Mouse (Mus musculus) inflammation-experienced regulatory T-cells, adult 6 months (primary cell): ENCODE data around the gene Capn9. TPM values are rescaled to one million over a fixed set of nuclear protein-coding genes. Genes with fewer than 3 reads are reported as not detected.
A peak's percentile ranks its signal among the peaks of the same experiment; 100 is the strongest.

Source experiments
- ATAC-seq: one replicate; pipeline ENCODE4 v1.8.0; 2017
- polyA plus RNA-seq, 3 experiments: library from polyadenylated mRNA; unstranded; fragments of 100-300 nt; shearing (Covaris generic); gene quantifications; one replicate each; pipeline ENCODE4 v1.2.1; 2017

Capn9 gene
- polyA plus RNA-seq, 3 experiments from 2014 or later: not detected

GRCm38 (mm10) chr8:124643540-124644339 lies 67.8 kb downstream of the Capn9 start:
- no peak for ATAC-seq

DNA sequence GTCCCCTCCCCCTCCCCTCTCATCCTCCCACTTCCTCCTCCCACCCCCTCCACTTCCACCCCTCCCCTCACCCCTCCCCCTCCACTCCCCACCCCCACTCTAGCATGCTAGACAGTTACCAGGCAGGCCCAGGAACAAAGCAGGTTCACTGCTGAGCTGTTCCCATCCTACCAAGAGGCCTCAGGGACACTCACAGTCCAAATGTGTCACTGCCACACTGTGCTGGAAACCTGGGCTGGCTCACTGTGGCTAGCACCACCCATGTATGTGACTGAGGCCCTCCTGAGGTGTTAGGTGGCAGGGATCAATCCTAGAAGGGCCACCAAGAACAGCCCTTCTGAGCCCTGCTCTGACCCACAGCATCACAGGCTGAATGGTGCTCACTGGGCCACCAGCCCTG lies 72.4 kb downstream of the Capn9 start:
- ATAC-seq: no peak

GRCm38 (mm10) chr8:124651776-124652175 lies 75.9 kb downstream of the Capn9 start:
- no peak for ATAC-seq

- ATAC-seq: no peak
These were observed 76.6 kb downstream of the Capn9 start for GRCm38 (mm10) chr8:124652546-124652945.

DNA sequence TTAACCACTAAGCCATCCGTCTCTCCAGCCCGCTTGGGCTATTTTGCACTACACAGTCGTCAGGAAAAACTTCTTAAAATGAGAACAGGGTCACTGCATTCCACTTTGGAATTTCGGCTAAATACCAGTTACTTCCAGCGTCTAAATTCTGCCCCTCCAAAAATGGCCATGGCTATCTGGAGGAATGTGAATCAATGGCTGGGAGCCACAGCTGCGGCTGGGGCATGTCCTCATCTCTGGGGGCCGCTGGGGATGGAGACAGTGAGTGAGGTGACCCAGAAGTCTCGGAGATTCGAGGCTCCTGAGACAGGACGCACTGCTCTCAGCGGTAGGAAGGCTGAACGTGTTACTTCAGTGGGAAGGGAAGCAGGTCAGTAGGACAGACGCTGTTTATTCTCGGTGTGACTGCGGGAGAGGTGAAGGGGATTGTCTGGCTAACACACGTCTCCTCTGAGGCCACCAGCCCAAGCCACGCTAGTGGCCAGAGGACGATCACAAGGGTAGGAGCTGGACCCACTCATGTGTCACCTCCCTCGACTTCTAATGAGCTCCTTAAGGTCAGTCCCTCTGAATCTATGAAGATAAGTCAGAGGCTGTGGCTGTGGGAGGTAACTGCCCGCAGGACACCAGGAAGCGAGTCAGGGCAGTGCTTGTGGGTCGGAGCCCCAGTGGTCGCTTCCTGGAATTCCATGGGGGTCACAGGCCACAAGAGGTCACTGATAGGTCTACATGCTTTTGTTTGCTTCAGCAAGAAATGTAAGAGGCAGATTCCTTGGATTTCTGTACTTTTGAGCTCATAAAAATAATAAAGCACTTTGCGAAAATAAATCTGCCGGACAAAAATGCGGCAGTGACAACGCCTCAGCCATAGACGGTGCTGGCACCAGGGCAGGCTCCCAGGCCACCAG lies 77.9 kb downstream of the Capn9 start:
- ATAC-seq: no peak

DNA sequence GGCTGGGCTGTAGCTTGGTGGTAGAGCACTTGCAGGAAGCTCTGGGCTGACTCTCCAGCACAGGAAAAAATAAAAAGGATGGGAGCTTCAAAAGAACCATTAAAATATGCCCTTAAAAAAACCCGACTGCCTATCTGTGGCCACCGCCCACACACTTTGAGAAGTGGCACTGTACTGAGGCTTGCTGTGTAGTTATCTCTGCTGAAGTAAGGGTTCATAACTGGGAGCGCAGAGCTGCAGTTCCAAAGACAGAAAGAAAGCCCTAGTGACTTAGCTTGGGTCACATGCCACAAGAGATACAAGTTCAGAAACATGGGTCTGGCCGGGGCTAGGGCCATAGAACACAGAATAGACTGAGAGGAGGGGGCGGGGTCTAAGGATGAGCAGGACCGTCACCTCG lies 82.0 kb downstream of the Capn9 start:
- no peak for ATAC-seq

DNA sequence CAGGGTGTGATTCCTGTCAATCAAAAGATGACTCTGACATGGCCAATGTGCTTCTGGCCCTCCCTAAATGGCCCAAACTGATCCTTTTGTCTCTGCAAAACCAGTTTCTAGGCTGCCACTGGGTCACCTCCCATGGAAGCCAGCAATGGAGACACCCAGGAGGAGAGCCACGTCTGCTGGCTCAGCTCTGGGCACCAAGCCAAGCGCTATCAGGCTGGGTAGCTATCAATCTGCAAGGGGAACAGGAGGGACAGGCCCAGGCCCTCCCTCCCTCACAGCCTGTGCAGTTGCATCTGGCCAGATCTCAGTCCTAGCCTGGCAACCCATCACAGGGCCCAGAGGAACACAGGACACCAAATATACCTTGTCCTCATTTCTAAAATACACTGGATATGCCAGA lies 82.5 kb downstream of the Capn9 start:
- no peak for ATAC-seq

GRCm38 (mm10) chr8:124661781-124662180 lies 85.9 kb downstream of the Capn9 start:
- no peak for ATAC-seq

DNA sequence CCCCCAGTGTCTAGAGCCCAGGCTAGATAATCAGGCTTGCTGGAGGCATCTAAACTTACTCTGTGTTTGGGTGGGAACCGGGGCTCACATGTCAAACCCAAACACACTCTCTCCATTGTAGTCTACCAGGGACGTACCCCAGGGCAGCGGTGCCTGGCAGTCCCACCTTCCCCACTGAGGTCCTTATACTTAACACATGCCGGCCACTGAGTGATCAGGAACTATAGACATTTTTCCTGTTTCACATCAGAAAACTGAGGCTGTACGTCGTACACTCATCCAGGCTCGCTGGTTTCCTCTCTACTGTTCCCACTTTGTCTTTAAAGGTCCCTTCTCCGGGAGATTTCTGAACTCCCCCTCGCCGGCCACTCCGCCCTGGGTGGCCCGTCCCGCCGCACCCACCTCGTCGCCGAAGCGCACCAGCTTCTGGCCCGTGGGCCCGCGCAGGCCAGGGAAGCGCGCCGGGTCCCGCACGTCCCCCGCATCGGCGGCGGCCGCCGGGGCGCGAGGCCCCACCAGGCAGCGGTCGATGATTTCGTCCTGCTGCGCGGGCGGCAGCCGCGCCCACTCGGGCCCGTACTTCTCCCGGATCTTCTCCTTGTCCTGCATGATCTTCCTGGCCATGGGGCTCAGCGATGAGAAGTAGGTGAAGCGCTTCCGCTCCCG lies 86.7 kb downstream of the Capn9 start:
- ATAC-seq: peak; percentile 25

- ATAC-seq: peak; percentile 81
These were observed 87.4 kb downstream of the Capn9 start, which contains the start of gene 2310022B05Rik for GRCm38 (mm10) chr8:124663112-124663873. Gene 2310022B05Rik (minus strand): TSS chr8:124663369.

DNA sequence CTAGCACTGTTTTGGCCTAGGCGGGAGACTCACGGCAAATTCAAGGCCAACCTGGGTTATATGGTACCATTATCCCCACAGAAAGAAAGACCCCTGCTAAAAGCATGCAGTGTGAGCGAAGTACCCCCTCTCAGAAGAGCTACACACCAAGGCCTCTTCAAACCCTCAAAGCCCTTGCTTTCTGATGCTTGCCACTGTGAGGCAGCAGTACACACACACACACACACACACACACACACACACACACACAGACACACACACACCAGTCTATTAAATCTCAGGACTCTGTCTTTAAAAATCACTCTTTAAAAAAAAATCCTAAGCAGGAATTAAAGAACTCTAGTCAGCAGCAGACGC lies 87.9 kb downstream of the Capn9 start:
- ATAC-seq: no peak

GRCm38 (mm10) chr8:124664414-124664813 lies 88.5 kb downstream of the Capn9 start:
- ATAC-seq: no peak

Other genes with a start within 250 kb of the Capn9 start
- gene Pgbd5, start 136.5 kb upstream of the Capn9 start, polyA plus RNA-seq: not detected
- 10 to 100 TPM; 41.3 to 44.4 (median 42.9) TPM for gene Cog2, start 55.3 kb upstream of the Capn9 start, polyA plus RNA-seq
- not detected for gene Agt, start 6.4 kb upstream of the Capn9 start, polyA plus RNA-seq
- gene 2310022B05Rik, start 87.3 kb downstream of the Capn9 start, polyA plus RNA-seq: 1 to 10 TPM in 2 of 3 experiments, under 1 TPM in 1; 0.60 to 1.6 (median 1.6) TPM
- gene Ttc13, start 145.9 kb downstream of the Capn9 start, polyA plus RNA-seq: 10 to 100 TPM; 26.1 to 40.4 (median 39.4) TPM
- gene Arv1, start 146.0 kb downstream of the Capn9 start, polyA plus RNA-seq: 10 to 100 TPM; 19.0 to 33.2 (median 27.3) TPM
- under 1 TPM in 2 of 3 experiments, not detected in 1; 0.75 to 0.80 TPM for gene Fam89a, start 175.7 kb downstream of the Capn9 start, polyA plus RNA-seq
- gene Trim67, start 217.0 kb downstream of the Capn9 start, polyA plus RNA-seq: not detected